Comparison of ENCODE assay signal across 12 mouse cellular contexts in genomic region chr16:49771609-49772396, GRCm38 (mm10). TPM values are rescaled to one million over a fixed set of nuclear protein-coding genes. Genes with fewer than 3 reads are reported as not detected.
DNase-seq lines count a peak whose midpoint lies in the region; ATAC-seq and TF ChIP-seq lines count a peak whose summit lies in the region.
"Had no signal": no experiment of that assay in that cellular context is flagged by ENCODE, and none has a peak within 500 bp of the region (broad histone marks: within the 10 kb centered on the region; RNA-seq: fewer than 3 reads in every experiment).

No protein-coding gene starts in this region.

- no peaks in the 10 kb centered on the region for H3K79me2 ChIP-seq in MEL (ENCODE audit: control insufficient read depth, insufficient read depth, low read length, poor library complexity)

- TF ChIP-seq EP300 in MEL (IDR thresholded peaks at IDR 0.05; ENCODE audit: low read depth in 1 of 2, low read length in 2 of 2), result peak; percentile 91 to 98

- H3K36me3 ChIP-seq in kidney, embryonic 15.5 days, result no peaks in the 10 kb centered on the region
- peaks cover 0 to 52% of the 10 kb centered on the region in 2 experiments; a peak in 2 of 4 replicates for H3K36me3 ChIP-seq in MEL (ENCODE audit: control insufficient read depth in 1 of 2, insufficient read depth in 2 of 2, low read length in 2 of 2)
- H3K36me3 ChIP-seq: hindbrain, embryonic 15.5 days had no signal

- no peak for TF ChIP-seq CTCF in MEL (IDR thresholded peaks at IDR 0.05 in 2 of 3, conservative IDR thresholded peaks at IDR 0.05 in 1 of 3; ENCODE audit: control insufficient read depth in 1 of 3, insufficient read depth in 1 of 3, low read depth in 2 of 3, low read length in 3 of 3, poor library complexity in 1 of 3, severe bottlenecking in 1 of 3)

- no peaks in the 10 kb centered on the region for H3K4me1 ChIP-seq in kidney, embryonic 15.5 days
- peaks cover 26 to 47% of the 10 kb centered on the region in 2 experiments for H3K4me1 ChIP-seq in MEL (ENCODE audit: control insufficient read depth in 1 of 2, insufficient read depth in 2 of 2, low read length in 2 of 2)
- H3K4me1 ChIP-seq: hindbrain, embryonic 15.5 days had no signal

- intact Hi-C loops in gastrocnemius, postnatal 14 days (cut with DNase I; ENCODE audit: low total_unique reads), result no loop called here

- H3K27ac ChIP-seq in kidney, embryonic 15.5 days, result no peak overlapping the region
- H3K27ac ChIP-seq in MEL (ENCODE audit: control insufficient read depth, low read depth, low read length), result peak overlapping the region; percentile 94
- H3K27ac ChIP-seq: heart, adult 2 months; hindbrain, embryonic 15.5 days had no signal

- no peaks in the 10 kb centered on the region for H3K27me3 ChIP-seq in kidney, embryonic 15.5 days
- H3K27me3 ChIP-seq in MEL (ENCODE audit: control insufficient read depth in 1 of 2, insufficient read depth in 2 of 2, low read length in 2 of 2), result no peaks in the 10 kb centered on the region
- H3K27me3 ChIP-seq: hindbrain, embryonic 15.5 days; Patski had no signal

- no peak overlapping the region for H3K4me2 ChIP-seq in kidney, embryonic 15.5 days
- H3K4me2 ChIP-seq: hindbrain, embryonic 15.5 days had no signal

- no peak overlapping the region for H3K9ac ChIP-seq in kidney, embryonic 15.5 days
- H3K9ac ChIP-seq in MEL (ENCODE audit: control insufficient read depth, low read depth, low read length, poor library complexity, severe bottlenecking), result peak overlapping the region; percentile 48
- H3K9ac ChIP-seq: hindbrain, embryonic 15.5 days had no signal

- ATAC-seq in kidney, embryonic 15.5 days (replicated peaks; ENCODE audit: low FRiP score), result 0 out of 2 replicates have a peak, but pooled peaks have one; percentile 45
- ATAC-seq: Patski had no signal

- no peaks in the 10 kb centered on the region for H3K9me3 ChIP-seq in kidney, embryonic 15.5 days (replicated peaks)
- no peaks in the 10 kb centered on the region for H3K9me3 ChIP-seq in MEL (replicated peaks; ENCODE audit: insufficient read depth, low read length)
- H3K9me3 ChIP-seq: hindbrain, embryonic 15.5 days had no signal

- no peak for TF ChIP-seq RAD21 in MEL (IDR thresholded peaks at IDR 0.05; ENCODE audit: low read depth, low read length)

- H3K4me3 ChIP-seq in kidney, embryonic 15.5 days (replicated peaks), result no peak overlapping the region
- H3K4me3 ChIP-seq in MEL (ENCODE audit: control insufficient read depth in 1 of 2, insufficient read depth in 1 of 2, low read depth in 2 of 2, low read length in 2 of 2), result peak overlapping the region in 1 of 2 experiments; percentile 24; a peak in 2 of 4 replicates
- H3K4me3 ChIP-seq: heart, adult 2 months; hindbrain, embryonic 15.5 days had no signal

- WGBS in kidney, embryonic 15.5 days, result 84% methylated on average over 7 of the region's 7 CpGs

- TF ChIP-seq POLR2A in MEL (IDR thresholded peaks at IDR 0.05; ENCODE audit: control insufficient read depth in 1 of 2, insufficient read depth in 1 of 2, low read depth in 1 of 2, low read length in 2 of 2, poor library complexity in 1 of 2), result peak in 1 of 2 experiments; percentile 32; a peak in 1 of 4 replicates

- DNase-seq in kidney, adult 9 months, result no peak
- peak; percentile 88 for DNase-seq in MEL (ENCODE audit: low read depth, low spot score)
- peak; percentile 66 for DNase-seq in liver
- DNase-seq in naive thymus-derived CD4-positive, alpha-beta T cell, adult 2 months (ENCODE audit: low read depth), result peak; percentile 33
- no peak for DNase-seq in gastrocnemius, postnatal 14 days
- DNase-seq in embryo, embryonic 10 days (ENCODE audit: low spot score), result no peak
- DNase-seq: cerebellum, adult 9-10 months; heart, adult 2 months; lung, adult 18-20 months had no signal

TF ChIP-seq in MEL, 35 proteins besides CTCF, POLR2A, EP300 and RAD21:
- TF ChIP-seq NELFE (IDR thresholded peaks at IDR 0.05; ENCODE audit: low read depth, low read length) (0 out of 2 replicates have a peak, but pooled peaks have one; percentile 2), POLR2AphosphoS5 (IDR thresholded peaks at IDR 0.05; ENCODE audit: borderline replicate concordance, low read depth, low read length) (no peak), BHLHE40 (IDR thresholded peaks at IDR 0.05; ENCODE audit: borderline replicate concordance, low read depth, low read length) (peak; percentile 43; the same call in 1 of the 2 replicates), USF2 (IDR thresholded peaks at IDR 0.05; ENCODE audit: borderline replicate concordance in 1 of 2, insufficient read depth in 1 of 2, low read depth in 1 of 2, low read length in 2 of 2) (no peak), MYB (IDR thresholded peaks at IDR 0.05; ENCODE audit: low read depth, low read length) (peak; percentile 89), GABPA (IDR thresholded peaks at IDR 0.05; ENCODE audit: low read depth, low read length) (0 out of 2 replicates have a peak, but pooled peaks have one; percentile 24), KAT2A (conservative IDR thresholded peaks at IDR 0.05; ENCODE audit: low read depth, low read length) (no peak), TCF12 (IDR thresholded peaks at IDR 0.05; ENCODE audit: low read depth, low read length) (peak; percentile 90), ZNF384 (IDR thresholded peaks at IDR 0.05; ENCODE audit: low read depth, low read length) (peak; percentile 41), MYC (IDR thresholded peaks at IDR 0.05; ENCODE audit: low read depth, low read length) (no peak), MAX (IDR thresholded peaks at IDR 0.05; ENCODE audit: low read length) (no peak), ZMIZ1 (IDR thresholded peaks at IDR 0.05; ENCODE audit: low read depth, low read length) (no peak), TAL1 (IDR thresholded peaks at IDR 0.05; ENCODE audit: low read length) (peak; percentile 85), JUND (IDR thresholded peaks at IDR 0.05; ENCODE audit: low read depth, low read length) (peak; percentile 41; the same call in 1 of the 2 replicates), RCOR1 (IDR thresholded peaks at IDR 0.05; ENCODE audit: low read depth, low read length) (peak; percentile 41), SIN3A (IDR thresholded peaks at IDR 0.05; ENCODE audit: low read length) (peak; percentile 84), UBTF (IDR thresholded peaks at IDR 0.05; ENCODE audit: borderline replicate concordance, insufficient read depth, low read depth, low read length) (no peak), USF1 (IDR thresholded peaks at IDR 0.05; ENCODE audit: low read depth, low read length) (no peak), CHD2 (IDR thresholded peaks at IDR 0.05; ENCODE audit: low read length) (no peak; the same call in 1 of the 2 replicates), MXI1 (IDR thresholded peaks at IDR 0.05; ENCODE audit: low read depth, low read length) (peak; percentile 15; the same call in 1 of the 2 replicates), CHD1 (IDR thresholded peaks at IDR 0.05; ENCODE audit: low read depth, low read length) (peak; percentile 94), ETS1 (IDR thresholded peaks at IDR 0.05; ENCODE audit: low read depth, low read length) (peak; percentile 92), HCFC1 (IDR thresholded peaks at IDR 0.05; ENCODE audit: low read depth, low read length) (0 out of 2 replicates have a peak, but pooled peaks have one; percentile 14), GATA1 (IDR thresholded peaks at IDR 0.05; ENCODE audit: low read depth, low read length) (peak; percentile 89), POLR2AphosphoS2 (IDR thresholded peaks at IDR 0.05; ENCODE audit: low read length) (no peak), TBP (IDR thresholded peaks at IDR 0.05; ENCODE audit: low read depth, low read length) (0 out of 2 replicates have a peak, but pooled peaks have one; percentile 53), MEF2A (IDR thresholded peaks at IDR 0.05; ENCODE audit: extremely low read depth, insufficient replicate concordance, low read depth, low read length, poor library complexity, severe bottlenecking) (no peak)

RNA-seq across cellular contexts. Expression of gene Cd47, which starts 28.5 kb away (rescaled TPM):
- polyA plus RNA-seq in kidney, embryonic 15.5 days (2015; fragmentation: Nextera tagmentation; extraction: Ambion mirVana), result 78.3 and 84.1 TPM in 2 replicates
- 57.5 and 86.6 TPM in 2 replicates for total RNA-seq in MEL (2012; rRNA removed)
- polyA plus RNA-seq in MEL (2012; ENCODE audit: insufficient read depth in 1 of 2, insufficient read length in 2 of 2, low read depth in 1 of 2, low replicate concordance in 2 of 2, missing spikeins in 1 of 2), result 10 to 100 TPM; 45.9 to 51.7 TPM
- 10 to 100 TPM; 34.8 to 37.3 TPM for total RNA-seq in gastrocnemius, postnatal 14 days (2021)

Comparison
In these comparisons a context has a peak if more than half of its experiments do, and no peak if none do; other contexts are left out.
1. DNase-seq: peak in MEL (single experiment), liver (single experiment) and naive thymus-derived CD4-positive, alpha-beta T cell, adult 2 months (single experiment); none in kidney, adult 9 months (single experiment), gastrocnemius, postnatal 14 days (single experiment) and embryo, embryonic 10 days (single experiment).